Mouse (Mus musculus) MEL (cell line): Measurements from ENCODE around the gene H2-Ke6. TPM values are rescaled to one million over a fixed set of nuclear protein-coding genes. Genes with fewer than 3 reads are reported as not detected.

Experiments
- DNase-seq: peaks from one replicate; pipeline ENCODE4 v3.0.0; 2011; ENCODE audit warnings: low read depth, low spot score
- H3K27ac ChIP-seq: 2 replicates; pipeline ENCODE4 v1.5.1; 2012; ENCODE audit warnings: low read depth, mild to moderate bottlenecking, control low read depth, low read length, moderate library complexity; ENCODE audit not compliant: control insufficient read depth
- H3K27me3 ChIP-seq, 2 experiments: fragments of 150-350 bp in 1 of 2; sonication (generic) in 1 of 2; 2 replicates each; pipeline ENCODE4 v1.6.1; 2012; ENCODE audit warnings: low read length in 2 of 2, mild to moderate bottlenecking in 2 of 2, improper control_type of control experiment in 1 of 2, moderate library complexity in 1 of 2; ENCODE audit not compliant: insufficient read depth in 2 of 2, control insufficient read depth in 1 of 2
- H3K36me3 ChIP-seq, 2 experiments: 2 replicates each; pipeline ENCODE4 v1.6.1; 2012 to 2014; ENCODE audit warnings: low read length in 2 of 2, improper control_type of control experiment in 1 of 2, inconsistent platforms in 1 of 2, mild to moderate bottlenecking in 1 of 2; ENCODE audit not compliant: insufficient read depth in 2 of 2, control insufficient read depth in 1 of 2
- H3K4me1 ChIP-seq, 2 experiments: fragments of 150-350 bp in 1 of 2; sonication (generic) in 1 of 2; 2 replicates each; pipeline ENCODE4 v1.6.1; 2012; ENCODE audit warnings: low read length in 2 of 2, improper control_type of control experiment in 1 of 2, mild to moderate bottlenecking in 1 of 2; ENCODE audit not compliant: insufficient read depth in 2 of 2, control insufficient read depth in 1 of 2
- H3K4me3 ChIP-seq, 2 experiments: fragments of 150-350 bp in 1 of 2; sonication (generic) in 1 of 2; 2 replicates each; pipeline ENCODE4 v1.5.1; 2012; ENCODE audit warnings: low read depth in 2 of 2, low read length in 2 of 2, mild to moderate bottlenecking in 2 of 2, moderate library complexity in 2 of 2, control low read depth in 1 of 2, improper control_type of control experiment in 1 of 2; ENCODE audit not compliant: control insufficient read depth in 1 of 2, insufficient read depth in 1 of 2
- H3K79me2 ChIP-seq: 2 replicates; pipeline ENCODE4 v1.6.1; 2012; ENCODE audit warnings: mild to moderate bottlenecking, low read length, moderate library complexity; ENCODE audit not compliant: control insufficient read depth, poor library complexity, insufficient read depth
- H3K9ac ChIP-seq: 2 replicates; pipeline ENCODE4 v1.6.1; 2012; ENCODE audit warnings: low read depth, mild to moderate bottlenecking, control low read depth, low read length, moderate library complexity; ENCODE audit not compliant: control insufficient read depth, poor library complexity, severe bottlenecking
- H3K9me3 ChIP-seq: fragments of 150-350 bp; sonication (generic); replicated peaks from 2 replicates; pipeline ENCODE4 v1.6.1; 2012; ENCODE audit warnings: mild to moderate bottlenecking, low read length, improper control_type of control experiment, moderate library complexity; ENCODE audit not compliant: insufficient read depth
- BHLHE40 ChIP-seq: IDR thresholded peaks from 2 replicates; pipeline ENCODE4 v1.6.1; 2012; ENCODE audit warnings: low read depth, mild to moderate bottlenecking, inconsistent platforms, low read length, improper control_type of control experiment, borderline replicate concordance
- CHD2 ChIP-seq: IDR thresholded peaks from 2 replicates; pipeline ENCODE4 v1.6.1; 2011; ENCODE audit warnings: low read length, improper control_type of control experiment
- CTCF ChIP-seq, 3 experiments: IDR thresholded peaks in 2 of 3; conservative IDR thresholded peaks in 1 of 3; 2 replicates each; pipeline ENCODE4 v1.5.1; 2011 to 2012; ENCODE audit warnings: low read length in 3 of 3, low read depth in 2 of 3, mild to moderate bottlenecking in 2 of 3, improper control_type of control experiment in 1 of 3, inconsistent platforms in 1 of 3, mixed read lengths in 1 of 3, moderate library complexity in 1 of 3; ENCODE audit not compliant: control insufficient read depth in 1 of 3, insufficient read depth in 1 of 3, poor library complexity in 1 of 3, severe bottlenecking in 1 of 3
- E2F4 ChIP-seq: IDR thresholded peaks from 2 replicates; pipeline ENCODE4 v1.6.1; 2011; ENCODE audit warnings: low read depth, low read length, improper control_type of control experiment, borderline replicate concordance
- EP300 ChIP-seq, 2 experiments: IDR thresholded peaks; 2 replicates each; pipeline ENCODE4 v1.6.1; 2011; ENCODE audit warnings: improper control_type of control experiment in 2 of 2, low read length in 2 of 2, low read depth in 1 of 2, mild to moderate bottlenecking in 1 of 2
- GABPA ChIP-seq: IDR thresholded peaks from 2 replicates; pipeline ENCODE4 v1.6.1; 2012; ENCODE audit warnings: low read depth, mild to moderate bottlenecking, inconsistent platforms, low read length, improper control_type of control experiment, moderate library complexity
- JUND ChIP-seq: IDR thresholded peaks from 2 replicates; pipeline ENCODE4 v1.6.1; 2011; ENCODE audit warnings: low read depth, mild to moderate bottlenecking, improper control_type of control experiment, low read length
- KAT2A ChIP-seq: conservative IDR thresholded peaks from 2 replicates; pipeline ENCODE4 v1.6.1; 2012; ENCODE audit warnings: low read depth, low read length, improper control_type of control experiment, inconsistent platforms
- MAFK ChIP-seq: IDR thresholded peaks from 2 replicates; pipeline ENCODE4 v1.6.1; 2011; ENCODE audit warnings: low read depth, mild to moderate bottlenecking, low read length, improper control_type of control experiment, borderline replicate concordance
- MAX ChIP-seq: IDR thresholded peaks from 2 replicates; pipeline ENCODE4 v1.6.1; 2011; ENCODE audit warnings: low read length, improper control_type of control experiment
- MAZ ChIP-seq: IDR thresholded peaks from 2 replicates; pipeline ENCODE4 v1.6.1; 2012; ENCODE audit warnings: low read depth, mild to moderate bottlenecking, inconsistent platforms, low read length, improper control_type of control experiment
- MEF2A ChIP-seq: IDR thresholded peaks from 2 replicates; pipeline ENCODE4 v1.6.1; 2014; ENCODE audit warnings: low read depth, mild to moderate bottlenecking, inconsistent platforms, low read length, improper control_type of control experiment; ENCODE audit not compliant: poor library complexity, insufficient replicate concordance, severe bottlenecking; ENCODE audit errors: extremely low read depth
- NELFE ChIP-seq: IDR thresholded peaks from 2 replicates; pipeline ENCODE4 v1.6.1; 2011; ENCODE audit warnings: low read depth, low read length, improper control_type of control experiment
- POLR2A ChIP-seq, 2 experiments: IDR thresholded peaks; 2 replicates each; pipeline ENCODE4 v1.6.1; 2011 to 2012; ENCODE audit warnings: low read length in 2 of 2, mild to moderate bottlenecking in 2 of 2, control low read depth in 1 of 2, improper control_type of control experiment in 1 of 2, low read depth in 1 of 2, moderate library complexity in 1 of 2; ENCODE audit not compliant: control insufficient read depth in 1 of 2, insufficient read depth in 1 of 2, poor library complexity in 1 of 2
- RCOR1 ChIP-seq: IDR thresholded peaks from 2 replicates; pipeline ENCODE4 v1.6.1; 2012; ENCODE audit warnings: low read depth, mild to moderate bottlenecking, inconsistent platforms, low read length, improper control_type of control experiment
- SIN3A ChIP-seq: IDR thresholded peaks from 2 replicates; pipeline ENCODE4 v1.6.1; 2012; ENCODE audit warnings: low read length, improper control_type of control experiment, inconsistent platforms
- TBP ChIP-seq: IDR thresholded peaks from 2 replicates; pipeline ENCODE4 v1.8.0; 2011; ENCODE audit warnings: low read depth, low read length, improper control_type of control experiment
- UBTF ChIP-seq: IDR thresholded peaks from 2 replicates; pipeline ENCODE4 v1.6.1; 2012; ENCODE audit warnings: low read depth, mild to moderate bottlenecking, inconsistent platforms, low read length, improper control_type of control experiment, moderate library complexity, borderline replicate concordance; ENCODE audit not compliant: insufficient read depth
- USF1 ChIP-seq: IDR thresholded peaks from 2 replicates; pipeline ENCODE4 v1.6.1; 2014; ENCODE audit warnings: low read depth, mild to moderate bottlenecking, inconsistent platforms, low read length, improper control_type of control experiment, moderate library complexity
- ZC3H11A ChIP-seq: IDR thresholded peaks from 2 replicates; pipeline ENCODE4 v1.6.1; 2012; ENCODE audit warnings: low read depth, mild to moderate bottlenecking, inconsistent platforms, low read length, improper control_type of control experiment
- polyA plus RNA-seq, 2 experiments: library from polyadenylated mRNA; stranded (reverse) in 1 of 2; unstranded in 1 of 2; fragments of >175 nt in 1 of 2; fragments of >200 nt in 1 of 2; gene quantifications; 2 replicates each; pipeline versions ENCODE4 v1.2.1 to v1.2.4; 2012; ENCODE audit warnings: low replicate concordance in 2 of 2, low read depth in 1 of 2; ENCODE audit not compliant: insufficient read length in 2 of 2, insufficient read depth in 1 of 2, missing spikeins in 1 of 2
- total RNA-seq: library from RNA; depleted of rRNA; stranded (reverse); fragments of 300-350 nt; gene quantifications from 2 replicates; pipeline ENCODE4 v1.2.3, GENCODE M21; 2012

Gene H2-Ke6
- total and polyA plus RNA-seq, 3 experiments: 24.1 to 34.4 TPM; not detected in 1

- TF ChIP-seq USF1 (no peak), BHLHE40 (no peak)
Measured at GRCm38 (mm10) chr17:34024317-34024821, 3.5 kb downstream of the H2-Ke6 start, which contains the start of gene Ring1 (continued).

- Histone ChIP-seq H3K79me2 (peaks cover 16% of the 10 kb centered on the region), H3K36me3 (peaks cover 3 to 7% of the 10 kb centered on the region in 2 experiments; a peak in 3 of 4 replicates), H3K4me3 (peak overlapping the region; percentile 90 to 96), H3K27me3 (no peaks in the 10 kb centered on the region), H3K27ac (no peak overlapping the region), H3K4me1 (peaks cover 0 to 20% of the 10 kb centered on the region in 2 experiments; a peak in 2 of 4 replicates), H3K9me3 (no peaks in the 10 kb centered on the region), H3K9ac (peak overlapping the region; percentile 96)
- TF ChIP-seq UBTF (no peak), MEF2A (no peak), ZC3H11A (no peak), CTCF (IDR thresholded peaks at IDR 0.05 in 2 of 3, conservative IDR thresholded peaks at IDR 0.05 in 1 of 3; ENCODE audit: control insufficient read depth in 1 of 3, insufficient read depth in 1 of 3, low read depth in 2 of 3, low read length in 3 of 3, poor library complexity in 1 of 3, severe bottlenecking in 1 of 3) (no peak), JUND (no peak), GABPA (no peak), POLR2A (IDR thresholded peaks at IDR 0.05; ENCODE audit: control insufficient read depth in 1 of 2, insufficient read depth in 1 of 2, low read depth in 1 of 2, low read length in 2 of 2, poor library complexity in 1 of 2) (no peak), USF1 (no peak), E2F4 (no peak), CHD2 (no peak), BHLHE40 (no peak), MAFK (no peak), SIN3A (no peak), MAX (no peak), NELFE (no peak), EP300 (IDR thresholded peaks at IDR 0.05; ENCODE audit: low read depth in 1 of 2, low read length in 2 of 2) (no peak), TBP (no peak), RCOR1 (no peak), MAZ (no peak), KAT2A (no peak)
- no peak for DNase-seq
Measured at GRCm38 (mm10) chr17:34023678-34024077, 4.2 kb downstream of the H2-Ke6 start.
